Mouse (Mus musculus): ENCODE data around the gene Gpc2. TPM values are rescaled to one million over a fixed set of nuclear protein-coding genes. Genes with fewer than 3 reads are reported as not detected.
A peak's percentile ranks its signal among the peaks of the same experiment; 100 is the strongest.

Gene Gpc2
- polyA plus RNA-seq, 1 experiment, result 41.6 TPM

GRCm38 (mm10) chr5:138283540-138283939, 3.7 kb upstream of the Gpc2 start:
- 74% methylated on average over 1 of the region's 1 CpGs for WGBS
- no peak for DNase-seq
- TF ChIP-seq POLR2A (IDR thresholded peaks at IDR 0.05; ENCODE audit: control insufficient read depth, extremely low read depth, insufficient read depth, low read length, poor library complexity) (no peak), CTCF (IDR thresholded peaks at IDR 0.05; ENCODE audit: borderline replicate concordance, control insufficient read depth, extremely low read depth, insufficient read depth, low read length, poor library complexity) (no peak)
- H3K36me3 ChIP-seq (ENCODE audit: control insufficient read depth, insufficient read depth, low read length), result no peaks in the 10 kb centered on the region
- no peaks in the 10 kb centered on the region for H3K27me3 ChIP-seq (ENCODE audit: control insufficient read depth, insufficient read depth, low read length)
- no peak overlapping the region for H3K27ac ChIP-seq (ENCODE audit: control insufficient read depth, insufficient read depth, low read length)
- no peak overlapping the region for H3K4me3 ChIP-seq (ENCODE audit: control insufficient read depth, insufficient read depth, low read length)
- H3K4me1 ChIP-seq (replicated peaks; ENCODE audit: control insufficient read depth, insufficient read depth, low read length), result peaks cover 7% of the 10 kb centered on the region; the same call in 1 of the 2 replicates

- H3K27ac ChIP-seq (ENCODE audit: control insufficient read depth, insufficient read depth, low read length), result no peak overlapping the region
- TF ChIP-seq CTCF (IDR thresholded peaks at IDR 0.05; ENCODE audit: borderline replicate concordance, control insufficient read depth, extremely low read depth, insufficient read depth, low read length, poor library complexity) (no peak), POLR2A (IDR thresholded peaks at IDR 0.05; ENCODE audit: control insufficient read depth, extremely low read depth, insufficient read depth, low read length, poor library complexity) (no peak)
- no peaks in the 10 kb centered on the region for H3K27me3 ChIP-seq (ENCODE audit: control insufficient read depth, insufficient read depth, low read length)
- WGBS, result 53% methylated on average over 2 of the region's 2 CpGs
- peaks cover 7% of the 10 kb centered on the region; the same call in 1 of the 2 replicates for H3K4me1 ChIP-seq (replicated peaks; ENCODE audit: control insufficient read depth, insufficient read depth, low read length)
- no peaks in the 10 kb centered on the region for H3K36me3 ChIP-seq (ENCODE audit: control insufficient read depth, insufficient read depth, low read length)
- no peak for DNase-seq
- no peak overlapping the region for H3K4me3 ChIP-seq (ENCODE audit: control insufficient read depth, insufficient read depth, low read length)
Observed at GRCm38 (mm10) chr5:138281798-138282197, 2.0 kb upstream of the Gpc2 start.

DNA sequence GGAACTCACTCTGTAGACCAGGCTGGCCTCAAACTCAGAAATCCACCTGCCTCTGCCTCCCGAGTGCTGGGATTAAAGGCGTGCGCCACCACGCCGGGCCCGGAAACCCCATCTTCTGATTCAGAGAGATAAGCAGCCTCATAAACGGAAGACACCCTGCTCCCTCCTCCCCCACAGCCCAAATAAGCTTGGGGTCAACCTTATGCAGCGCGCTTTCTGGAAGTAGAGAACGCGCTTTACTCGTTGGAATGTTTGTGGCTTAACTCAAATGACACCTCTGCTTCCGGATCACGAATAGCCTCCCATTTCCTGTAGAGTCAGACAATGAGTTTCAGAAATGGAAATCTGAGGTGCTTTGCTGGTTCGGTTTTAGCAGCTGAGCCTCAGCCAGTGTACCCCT, 1.0 kb upstream of the Gpc2 start:
- TF ChIP-seq POLR2A (IDR thresholded peaks at IDR 0.05; ENCODE audit: control insufficient read depth, extremely low read depth, insufficient read depth, low read length, poor library complexity) (no peak), CTCF (IDR thresholded peaks at IDR 0.05; ENCODE audit: borderline replicate concordance, control insufficient read depth, extremely low read depth, insufficient read depth, low read length, poor library complexity) (no peak)
- H3K27me3 ChIP-seq (ENCODE audit: control insufficient read depth, insufficient read depth, low read length), result no peaks in the 10 kb centered on the region
- no peaks in the 10 kb centered on the region for H3K36me3 ChIP-seq (ENCODE audit: control insufficient read depth, insufficient read depth, low read length)
- peaks cover 7% of the 10 kb centered on the region; the same call in 1 of the 2 replicates for H3K4me1 ChIP-seq (replicated peaks; ENCODE audit: control insufficient read depth, insufficient read depth, low read length)
- H3K4me3 ChIP-seq (ENCODE audit: control insufficient read depth, insufficient read depth, low read length), result no peak overlapping the region
- DNase-seq, result no peak
- H3K27ac ChIP-seq (ENCODE audit: control insufficient read depth, insufficient read depth, low read length), result no peak overlapping the region
- 93% methylated on average over 15 of the region's 15 CpGs for WGBS

- Histone ChIP-seq H3K4me3 (ENCODE audit: control insufficient read depth, insufficient read depth, low read length) (peak overlapping the region; percentile 61), H3K4me1 (replicated peaks; ENCODE audit: control insufficient read depth, insufficient read depth, low read length) (peaks cover 7% of the 10 kb centered on the region; the same call in 1 of the 2 replicates), H3K36me3 (ENCODE audit: control insufficient read depth, insufficient read depth, low read length) (no peaks in the 10 kb centered on the region), H3K27ac (ENCODE audit: control insufficient read depth, insufficient read depth, low read length) (no peak overlapping the region), H3K27me3 (ENCODE audit: control insufficient read depth, insufficient read depth, low read length) (no peaks in the 10 kb centered on the region)
- DNase-seq, result no peak
- no peak for TF ChIP-seq CTCF (IDR thresholded peaks at IDR 0.05; ENCODE audit: borderline replicate concordance, control insufficient read depth, extremely low read depth, insufficient read depth, low read length, poor library complexity)
- TF ChIP-seq POLR2A (IDR thresholded peaks at IDR 0.05; ENCODE audit: control insufficient read depth, extremely low read depth, insufficient read depth, low read length, poor library complexity), result 0 out of 2 replicates have a peak, but pooled peaks have one; percentile 9
- 37% methylated on average over 26 of the region's 26 CpGs for WGBS
Observed at GRCm38 (mm10) chr5:138280425-138280768, 592 bp upstream of the Gpc2 start.

DNA sequence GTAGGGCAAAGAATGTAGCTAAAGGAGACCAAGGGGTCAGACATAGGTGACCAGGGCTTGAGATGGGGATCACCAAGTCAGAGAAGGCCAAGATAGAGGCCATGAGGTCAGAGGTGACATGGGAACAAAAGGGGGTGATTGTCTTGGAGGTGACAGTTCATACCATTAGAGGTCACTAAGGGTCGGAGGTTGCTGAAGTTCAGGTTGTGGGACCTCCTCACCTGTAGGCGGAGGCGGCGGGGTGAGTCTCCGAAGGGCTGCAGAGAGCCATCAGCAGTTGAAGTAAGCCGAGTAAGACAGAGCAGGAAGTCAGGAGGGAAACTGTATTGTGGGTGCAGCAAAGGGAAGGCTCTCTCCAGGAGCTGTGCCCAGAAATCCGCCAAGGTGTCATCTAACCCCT, 1.8 kb downstream of the Gpc2 start:
- Histone ChIP-seq H3K27ac (ENCODE audit: control insufficient read depth, insufficient read depth, low read length) (no peak overlapping the region), H3K27me3 (ENCODE audit: control insufficient read depth, insufficient read depth, low read length) (no peaks in the 10 kb centered on the region), H3K4me1 (replicated peaks; ENCODE audit: control insufficient read depth, insufficient read depth, low read length) (peaks cover 7% of the 10 kb centered on the region; the same call in 1 of the 2 replicates), H3K4me3 (ENCODE audit: control insufficient read depth, insufficient read depth, low read length) (no peak overlapping the region), H3K36me3 (ENCODE audit: control insufficient read depth, insufficient read depth, low read length) (no peaks in the 10 kb centered on the region)
- no peak for DNase-seq
- WGBS, result 93% methylated on average over 7 of the region's 7 CpGs
- TF ChIP-seq CTCF (IDR thresholded peaks at IDR 0.05; ENCODE audit: borderline replicate concordance, control insufficient read depth, extremely low read depth, insufficient read depth, low read length, poor library complexity), result no peak

GRCm38 (mm10) chr5:138275216-138276050, 4.4 kb downstream of the Gpc2 start:
- TF ChIP-seq POLR2A (IDR thresholded peaks at IDR 0.05; ENCODE audit: control insufficient read depth, extremely low read depth, insufficient read depth, low read length, poor library complexity) (no peak), CTCF (IDR thresholded peaks at IDR 0.05; ENCODE audit: borderline replicate concordance, control insufficient read depth, extremely low read depth, insufficient read depth, low read length, poor library complexity) (no peak)
- no peak for DNase-seq
- WGBS, result 95% methylated on average over 41 of the region's 41 CpGs
- Histone ChIP-seq H3K4me3 (ENCODE audit: control insufficient read depth, insufficient read depth, low read length) (no peak overlapping the region), H3K27ac (ENCODE audit: control insufficient read depth, insufficient read depth, low read length) (no peak overlapping the region), H3K27me3 (ENCODE audit: control insufficient read depth, insufficient read depth, low read length) (no peaks in the 10 kb centered on the region), H3K36me3 (ENCODE audit: control insufficient read depth, insufficient read depth, low read length) (no peaks in the 10 kb centered on the region), H3K4me1 (replicated peaks; ENCODE audit: control insufficient read depth, insufficient read depth, low read length) (peaks cover 7% of the 10 kb centered on the region; the same call in 1 of the 2 replicates)

All from thymus, adult 2 months (tissue).